Mouse (Mus musculus): ENCODE results near the gene Syt7.

GRCm38 (mm10) chr19:10497512-10498160, 108.7 kb downstream of the Syt7 start:
- TF ChIP-seq CTCF (IDR thresholded peaks at IDR 0.05; ENCODE audit: borderline replicate concordance, insufficient read depth, low read length): no peak
- no peak for TF ChIP-seq POLR2A (IDR thresholded peaks at IDR 0.05; ENCODE audit: low read depth, low read length)
